Comparison of ENCODE assay signal across 29 mouse cellular contexts in genomic region chr5:143135042-143135441, GRCm38 (mm10). TPM values are rescaled to one million over a fixed set of nuclear protein-coding genes. Genes with fewer than 3 reads are reported as not detected.
DNase-seq lines count a peak whose midpoint lies in the region; ATAC-seq and TF ChIP-seq lines count a peak whose summit lies in the region.
"Had no signal": no experiment of that assay in that cellular context is flagged by ENCODE, and none has a peak within 500 bp of the region (broad histone marks: within the 10 kb centered on the region; RNA-seq: fewer than 3 reads in every experiment).

No protein-coding gene starts in this region.

- no peaks in the 10 kb centered on the region for H3K79me2 ChIP-seq in MEL (ENCODE audit: control insufficient read depth, insufficient read depth, low read length, poor library complexity)

- no peaks in the 10 kb centered on the region for H3K9me3 ChIP-seq in MEL (replicated peaks; ENCODE audit: insufficient read depth, low read length)
- H3K9me3 ChIP-seq: forebrain, embryonic 13.5 days; heart, embryonic 15.5 days had no signal

- H3K36me3 ChIP-seq in MEL (ENCODE audit: control insufficient read depth in 1 of 2, insufficient read depth in 2 of 2, low read length in 2 of 2): peaks cover 0 to 14% of the 10 kb centered on the region in 2 experiments; a peak in 2 of 4 replicates
- H3K36me3 ChIP-seq: heart, embryonic 15.5 days had no signal

- H3K27ac ChIP-seq in MEL (ENCODE audit: control insufficient read depth, low read depth, low read length): no peak overlapping the region
- H3K27ac ChIP-seq: forebrain, embryonic 13.5 days; heart, adult 2 months; heart, embryonic 15.5 days had no signal

- DNase-seq in 3134 (ENCODE audit: extremely low read depth, insufficient read length, low spot score) (peak; percentile 50), 3T3-L1 (ENCODE audit: low read depth, low spot score) (peak; percentile 76), MEL (ENCODE audit: low read depth, low spot score) (peak; percentile 56)
- DNase-seq in layer of hippocampus, postnatal 10 days (ENCODE audit: low spot score in 2 of 2): no peak
- no peak for DNase-seq in neural tube, embryonic 10.5 days (ENCODE audit: extremely low spot score, low spot score)
- DNase-seq in cerebellum, adult 11 months: no peak
- DNase-seq: cerebellum, adult 18-20 months; cerebellum, postnatal 36 days; gastrocnemius, postnatal 25 days; heart, adult 2 months; layer of hippocampus, postnatal 36 days; lung, embryonic 14.5 days; lung, postnatal 36 days; thymus, postnatal 14 days had no signal

- no peak for TF ChIP-seq RAD21 in MEL (IDR thresholded peaks at IDR 0.05; ENCODE audit: low read depth, low read length)

- TF ChIP-seq CTCF in MEL (IDR thresholded peaks at IDR 0.05 in 2 of 3, conservative IDR thresholded peaks at IDR 0.05 in 1 of 3; ENCODE audit: control insufficient read depth in 1 of 3, insufficient read depth in 1 of 3, low read depth in 2 of 3, low read length in 3 of 3, poor library complexity in 1 of 3, severe bottlenecking in 1 of 3): no peak

- 0 out of 2 replicates have a peak, but pooled peaks have one; percentile 24 for ATAC-seq in common myeloid progenitor, adult 5-6 weeks (replicated peaks; ENCODE audit: low read depth, poor library complexity, severe bottlenecking)
- ATAC-seq: forebrain, embryonic 13.5 days; hindbrain, embryonic 16.5 days; intestine, embryonic 16.5 days had no signal

- no peak overlapping the region for H3K9ac ChIP-seq in MEL (ENCODE audit: control insufficient read depth, low read depth, low read length, poor library complexity, severe bottlenecking)
- H3K9ac ChIP-seq: forebrain, embryonic 13.5 days; heart, embryonic 15.5 days; lung, embryonic 14.5 days had no signal

- TF ChIP-seq EP300 in MEL (IDR thresholded peaks at IDR 0.05; ENCODE audit: low read depth in 1 of 2, low read length in 2 of 2): no peak

- H3K27me3 ChIP-seq in MEL (ENCODE audit: control insufficient read depth in 1 of 2, insufficient read depth in 2 of 2, low read length in 2 of 2): no peaks in the 10 kb centered on the region
- H3K27me3 ChIP-seq: forebrain, embryonic 13.5 days; heart, embryonic 15.5 days had no signal

- peaks cover 2 to 12% of the 10 kb centered on the region in 2 experiments; a peak in 2 of 4 replicates for H3K4me1 ChIP-seq in MEL (ENCODE audit: control insufficient read depth in 1 of 2, insufficient read depth in 2 of 2, low read length in 2 of 2)
- H3K4me1 ChIP-seq: forebrain, embryonic 13.5 days had no signal

- TF ChIP-seq POLR2A in MEL (IDR thresholded peaks at IDR 0.05; ENCODE audit: control insufficient read depth in 1 of 2, insufficient read depth in 1 of 2, low read depth in 1 of 2, low read length in 2 of 2, poor library complexity in 1 of 2): no peak

- H3K4me3 ChIP-seq in MEL (ENCODE audit: control insufficient read depth in 1 of 2, insufficient read depth in 1 of 2, low read depth in 2 of 2, low read length in 2 of 2): no peak overlapping the region
- H3K4me3 ChIP-seq: forebrain, embryonic 13.5 days; heart, adult 2 months; heart, embryonic 15.5 days had no signal

TF ChIP-seq in MEL, 35 proteins besides CTCF, POLR2A, EP300 and RAD21:
- TF ChIP-seq KAT2A (conservative IDR thresholded peaks at IDR 0.05; ENCODE audit: low read depth, low read length) (no peak), GATA1 (IDR thresholded peaks at IDR 0.05; ENCODE audit: low read depth, low read length) (no peak), ZKSCAN1 (IDR thresholded peaks at IDR 0.05; ENCODE audit: low read depth, low read length) (no peak), RCOR1 (IDR thresholded peaks at IDR 0.05; ENCODE audit: low read depth, low read length) (no peak), HCFC1 (IDR thresholded peaks at IDR 0.05; ENCODE audit: low read depth, low read length) (no peak), ETS1 (IDR thresholded peaks at IDR 0.05; ENCODE audit: low read depth, low read length) (no peak), POLR2AphosphoS2 (IDR thresholded peaks at IDR 0.05; ENCODE audit: low read length) (no peak), TAL1 (IDR thresholded peaks at IDR 0.05; ENCODE audit: low read length) (no peak), ZMIZ1 (IDR thresholded peaks at IDR 0.05; ENCODE audit: low read depth, low read length) (no peak), BHLHE40 (IDR thresholded peaks at IDR 0.05; ENCODE audit: borderline replicate concordance, low read depth, low read length) (no peak), MYC (IDR thresholded peaks at IDR 0.05; ENCODE audit: low read depth, low read length) (no peak), SMC3 (IDR thresholded peaks at IDR 0.05; ENCODE audit: low read depth, low read length) (no peak), MEF2A (IDR thresholded peaks at IDR 0.05; ENCODE audit: extremely low read depth, insufficient replicate concordance, low read depth, low read length, poor library complexity, severe bottlenecking) (no peak), ZNF384 (IDR thresholded peaks at IDR 0.05; ENCODE audit: low read depth, low read length) (no peak)

RNA-seq across cellular contexts. Expression of gene Olfr718-ps1, which starts 12.3 kb away (rescaled TPM):
- 0.07 TPM in 1 of 2 replicates, not detected in the other for total RNA-seq in MEL (2012; rRNA removed)
- polyA plus RNA-seq in MEL (2012; ENCODE audit: insufficient read depth in 1 of 2, insufficient read length in 2 of 2, low read depth in 1 of 2, low replicate concordance in 2 of 2, missing spikeins in 1 of 2): under 1 TPM in 1 of 2 experiments, not detected in 1; 0.01 TPM
- 0.09 TPM in 1 of 2 replicates, not detected in the other for total RNA-seq in common myeloid progenitor, adult 5-6 weeks (2017)
- under 1 TPM; 0.25 to 0.32 TPM for total RNA-seq in layer of hippocampus, postnatal 10 days (2021)
- total RNA-seq: adrenal gland, adult 18-20 months; heart, adult 2 months; hematopoietic stem cell, adult 5-6 weeks had no signal
- polyA plus RNA-seq: forebrain, embryonic 13.5 days; frontal cortex, adult 2 months; heart, adult 2 months; heart, embryonic 15.5 days; hindbrain, embryonic 16.5 days; intestine, embryonic 16.5 days; kidney, embryonic 16.5 days; large intestine, adult 2 months; limb, embryonic 14.5 days; lung, embryonic 14.5 days; neural tube, embryonic 11.5 days; small intestine, adult 2 months; testis, adult 2 months had no signal

RNA-seq across cellular contexts. Expression of gene Rnf216, which starts 22.2 kb away (rescaled TPM):
- 16.4 and 17.1 TPM in 2 replicates for total RNA-seq in MEL (2012; rRNA removed)
- polyA plus RNA-seq in MEL (2012; ENCODE audit: insufficient read depth in 1 of 2, insufficient read length in 2 of 2, low read depth in 1 of 2, low replicate concordance in 2 of 2, missing spikeins in 1 of 2): 100 to 1,000 TPM in 1 of 2 experiments, 10 to 100 TPM in 1; 30.8 to 123 TPM
- 46.8 and 76.1 TPM in 2 replicates for total RNA-seq in common myeloid progenitor, adult 5-6 weeks (2017)
- 10 to 100 TPM; 42.4 to 44.5 TPM for total RNA-seq in layer of hippocampus, postnatal 10 days (2021)

RNA-seq across cellular contexts. Expression of gene Rbak, which starts 45.5 kb away (rescaled TPM):
- total RNA-seq in MEL (2012; rRNA removed): 5.4 and 7.5 TPM in 2 replicates
- 1 to 10 TPM in 1 of 2 experiments, not detected in 1; 7.4 TPM for polyA plus RNA-seq in MEL (2012; ENCODE audit: insufficient read depth in 1 of 2, insufficient read length in 2 of 2, low read depth in 1 of 2, low replicate concordance in 2 of 2, missing spikeins in 1 of 2)
- total RNA-seq in common myeloid progenitor, adult 5-6 weeks (2017): 4.8 and 8.4 TPM in 2 replicates
- 10 to 100 TPM; 16.8 to 17.5 TPM for total RNA-seq in layer of hippocampus, postnatal 10 days (2021)

RNA-seq across cellular contexts. Expression of gene Spdye4b, which starts 45.8 kb away (rescaled TPM):
- not detected in 2 replicates for total RNA-seq in MEL (2012; rRNA removed)
- not detected for polyA plus RNA-seq in MEL (2012; ENCODE audit: insufficient read depth in 1 of 2, insufficient read length in 2 of 2, low read depth in 1 of 2, low replicate concordance in 2 of 2, missing spikeins in 1 of 2)
- total RNA-seq in common myeloid progenitor, adult 5-6 weeks (2017): not detected in 2 replicates
- not detected for total RNA-seq in layer of hippocampus, postnatal 10 days (2021)
- total RNA-seq: adrenal gland, adult 18-20 months; gastrocnemius, postnatal 25 days; heart, adult 2 months; hematopoietic stem cell, adult 5-6 weeks; layer of hippocampus, postnatal 36 days; left cerebral cortex, postnatal 14 days had no signal
- polyA plus RNA-seq: forebrain, embryonic 13.5 days; frontal cortex, adult 2 months; heart, adult 2 months; heart, embryonic 15.5 days; hindbrain, embryonic 16.5 days; intestine, embryonic 16.5 days; kidney, embryonic 16.5 days; large intestine, adult 2 months; limb, embryonic 14.5 days; lung, embryonic 14.5 days; neural tube, embryonic 11.5 days; small intestine, adult 2 months had no signal

Comparison
In these comparisons a context has a peak if more than half of its experiments do, and no peak if none do; other contexts are left out.
1. DNase-seq: peak in 3134 (single experiment), 3T3-L1 (single experiment) and MEL (single experiment); none in layer of hippocampus, postnatal 10 days (0 of 2), neural tube, embryonic 10.5 days (single experiment) and cerebellum, adult 11 months (single experiment).